Mouse (Mus musculus): ENCODE data around the gene Zdhhc18.

The Zdhhc18 gene

DNA sequence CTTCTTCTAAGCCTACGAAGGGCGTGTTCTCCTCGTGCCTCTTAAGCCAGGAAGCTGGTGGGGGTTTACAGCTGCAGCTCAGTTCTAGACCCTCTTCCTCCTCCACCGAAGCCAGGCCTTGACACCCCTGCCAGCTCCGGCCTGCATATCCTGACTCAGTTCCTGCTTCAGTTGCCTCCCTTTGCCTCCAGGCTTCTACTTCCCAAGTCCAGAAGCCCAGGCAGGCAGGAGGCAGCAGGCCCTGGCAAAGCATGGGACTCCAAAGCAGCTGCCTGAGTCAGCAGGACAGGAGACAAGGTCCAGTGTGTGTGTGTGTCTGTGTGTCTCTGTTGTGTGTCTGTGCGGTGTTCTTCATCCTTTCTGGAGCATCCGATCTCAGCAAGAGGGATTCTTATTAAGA, 45.8 kb downstream of the Zdhhc18 start:
- DNase-seq (ENCODE audit: low read depth) = no peak

DNA sequence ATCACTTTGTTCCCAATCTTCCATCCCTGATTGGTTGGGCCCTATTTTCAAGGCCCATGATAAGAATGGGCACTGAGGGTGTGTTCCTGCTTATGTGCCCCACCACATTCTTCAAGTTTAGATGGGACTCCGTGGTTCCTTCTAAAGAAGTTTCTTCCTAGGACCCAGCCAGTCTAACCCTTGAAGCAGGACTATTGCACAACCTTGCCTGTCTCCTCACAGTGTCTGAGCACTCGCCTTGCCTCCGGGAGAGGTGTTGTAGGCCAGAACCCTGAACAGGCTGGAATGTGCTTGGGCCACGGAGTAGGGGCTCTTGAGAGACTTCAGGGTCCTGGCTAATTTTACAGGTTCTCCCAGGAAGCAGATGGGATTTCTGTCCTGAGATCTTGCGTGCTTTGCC, 46.9 kb downstream of the Zdhhc18 start:
- DNase-seq (ENCODE audit: low read depth) = no peak

DNA sequence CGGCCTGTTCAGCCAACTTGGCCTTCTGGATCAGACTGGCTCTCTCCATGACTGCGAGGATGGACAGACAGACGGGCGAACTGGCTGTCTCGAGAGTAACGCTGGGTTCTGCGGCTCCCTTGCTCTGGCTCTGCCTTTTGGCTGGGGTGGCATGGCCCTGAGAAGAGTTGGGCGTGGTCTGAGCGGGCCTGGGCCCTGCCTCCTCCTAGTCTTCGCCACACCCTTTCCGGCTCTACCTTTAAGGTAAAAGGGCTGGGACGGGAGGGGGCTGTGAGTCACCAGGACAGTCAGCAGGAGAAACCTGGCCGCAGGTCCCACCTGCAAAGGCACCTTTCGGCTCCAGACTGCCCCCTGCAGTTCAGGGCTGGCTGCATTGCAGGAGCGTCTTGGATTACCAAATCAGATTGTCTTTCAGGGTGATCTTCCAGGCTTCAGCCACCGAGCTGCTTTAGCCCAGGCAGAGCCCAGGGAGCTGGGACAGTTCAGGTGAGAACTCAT, 48.2 kb downstream of the Zdhhc18 start, which contains the start of gene Sfn:
Gene Sfn (minus strand): TSS at position 448 of the 498 bp plus-strand sequence.
- DNase-seq (ENCODE audit: low read depth) = no peak

DNA sequence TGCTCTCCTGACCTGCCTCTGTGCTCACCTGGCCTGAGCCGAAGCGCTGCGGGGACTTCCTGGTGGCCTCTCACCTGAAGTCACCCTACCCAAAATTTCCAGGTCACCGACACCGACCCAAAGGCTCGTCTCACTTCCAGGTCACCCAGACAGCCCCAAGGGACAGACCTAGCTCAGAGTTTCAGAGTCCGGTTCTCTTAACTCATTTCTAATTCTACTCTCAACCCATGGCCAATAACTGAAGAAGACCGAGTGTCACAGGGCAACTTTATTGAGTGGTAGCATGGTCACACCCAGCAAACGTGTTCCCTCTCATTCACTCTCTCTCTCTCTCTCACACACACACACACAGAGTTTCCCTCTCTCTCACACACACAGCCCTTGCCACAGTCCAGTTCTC, 49.6 kb downstream of the Zdhhc18 start:
- no peak for DNase-seq (ENCODE audit: low read depth)

DNA sequence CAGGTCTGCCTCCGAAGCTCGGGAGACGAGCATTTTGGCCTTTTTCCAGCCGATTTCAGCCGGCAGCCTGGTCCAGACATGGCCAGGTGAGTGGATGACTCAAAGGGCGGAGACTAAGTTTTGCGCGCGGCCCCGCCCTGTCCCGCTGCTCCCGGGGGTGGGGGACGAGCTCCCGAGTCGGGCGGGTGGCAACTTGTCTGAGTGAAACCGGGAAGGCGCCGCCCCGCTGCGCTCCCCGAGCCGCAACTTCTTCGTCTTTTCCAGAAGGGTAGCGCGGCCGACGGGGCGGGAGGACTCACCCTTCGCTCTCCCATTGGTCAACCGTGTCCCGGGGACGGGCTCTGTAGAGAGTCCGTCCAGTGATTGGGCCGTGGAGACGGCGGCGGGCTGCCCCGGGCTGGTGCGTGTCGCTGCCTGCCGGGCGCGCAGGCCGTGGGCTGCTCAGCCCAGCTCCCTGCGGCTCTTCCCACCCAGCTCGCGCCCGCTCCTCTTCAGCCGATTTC, 50.3 kb downstream of the Zdhhc18 start:
- peak; percentile 88 for DNase-seq (ENCODE audit: low read depth)

DNA sequence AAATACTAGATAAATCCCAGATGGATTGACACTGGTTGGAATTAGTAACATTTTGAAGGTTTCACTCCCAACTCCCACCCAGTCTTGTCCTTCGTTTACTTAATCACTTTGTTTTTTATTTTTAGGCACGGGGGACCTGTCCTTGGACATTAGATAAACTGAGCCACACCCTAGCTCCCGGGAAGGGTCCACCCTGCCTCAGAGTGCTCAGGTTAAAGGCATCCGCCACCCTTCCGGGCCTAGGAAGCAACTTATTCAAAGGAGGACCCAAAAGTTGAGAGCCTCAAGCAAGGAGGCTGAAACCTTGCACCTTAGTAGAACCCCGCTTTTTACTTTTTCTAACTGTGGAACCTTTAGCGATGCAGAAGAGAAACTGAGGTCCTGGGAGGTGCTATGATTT, 50.8 kb downstream of the Zdhhc18 start:
- no peak for DNase-seq (ENCODE audit: low read depth)

DNA sequence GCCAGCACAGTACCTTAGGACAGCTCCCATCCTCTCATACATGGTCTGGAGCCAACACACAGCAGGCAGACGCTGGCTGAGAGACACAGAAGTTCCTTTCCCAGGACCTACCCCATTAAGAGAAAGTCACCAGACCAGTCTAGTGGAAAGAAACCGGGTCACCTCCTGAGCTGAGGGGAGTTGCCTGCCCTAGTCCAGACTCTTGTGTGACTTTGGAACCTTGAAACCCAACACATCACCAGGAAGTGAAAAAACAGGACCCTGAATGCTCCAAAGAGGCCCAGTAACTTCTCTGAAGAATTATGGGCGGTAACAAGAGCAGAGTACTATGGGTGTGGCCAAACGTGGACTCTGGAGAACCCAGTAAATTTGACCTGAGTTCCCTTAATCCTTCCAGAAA, 51.3 kb downstream of the Zdhhc18 start:
- DNase-seq (ENCODE audit: low read depth) = peak; percentile 32

DNA sequence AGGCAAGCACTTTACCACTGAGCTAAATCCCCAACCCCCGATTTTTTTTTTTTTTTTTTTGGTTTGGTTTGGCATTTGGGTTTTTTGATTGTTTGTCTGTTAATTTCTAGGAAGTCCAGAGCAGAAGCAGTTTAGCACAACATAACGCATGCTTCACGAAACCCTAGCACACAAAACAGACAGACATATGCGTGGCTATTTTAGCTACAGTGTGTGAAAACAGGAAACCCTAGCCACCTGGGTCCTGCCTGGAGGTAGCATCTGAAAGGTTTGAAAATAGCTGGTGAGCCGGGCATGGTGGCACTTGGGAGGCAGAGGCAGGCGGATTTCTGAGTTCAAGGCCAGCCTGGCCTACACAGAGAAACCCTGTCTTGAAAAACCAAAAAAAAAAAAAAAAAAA, 53.9 kb downstream of the Zdhhc18 start:
- DNase-seq (ENCODE audit: low read depth) = no peak

DNA sequence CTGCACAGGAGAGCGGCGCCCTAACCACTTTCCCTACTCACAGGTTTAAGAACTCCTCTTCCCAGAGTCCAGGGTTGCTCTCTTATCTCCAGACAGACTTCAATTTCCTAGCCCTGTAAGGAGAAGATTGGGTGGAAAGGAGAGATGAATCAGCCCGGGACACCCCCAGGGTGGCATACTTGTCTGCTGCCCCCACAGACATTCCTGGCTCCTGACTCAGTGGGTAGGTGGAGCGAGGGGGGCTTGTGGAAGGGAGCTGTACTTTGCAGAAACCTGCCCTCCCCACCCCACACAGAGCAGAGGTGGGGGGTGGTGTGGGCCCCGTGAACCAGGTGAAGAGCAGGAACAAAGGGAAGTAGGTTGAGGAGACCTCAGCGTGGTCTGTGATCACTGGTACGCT, 54.4 kb downstream of the Zdhhc18 start:
- DNase-seq (ENCODE audit: low read depth) = no peak

DNA sequence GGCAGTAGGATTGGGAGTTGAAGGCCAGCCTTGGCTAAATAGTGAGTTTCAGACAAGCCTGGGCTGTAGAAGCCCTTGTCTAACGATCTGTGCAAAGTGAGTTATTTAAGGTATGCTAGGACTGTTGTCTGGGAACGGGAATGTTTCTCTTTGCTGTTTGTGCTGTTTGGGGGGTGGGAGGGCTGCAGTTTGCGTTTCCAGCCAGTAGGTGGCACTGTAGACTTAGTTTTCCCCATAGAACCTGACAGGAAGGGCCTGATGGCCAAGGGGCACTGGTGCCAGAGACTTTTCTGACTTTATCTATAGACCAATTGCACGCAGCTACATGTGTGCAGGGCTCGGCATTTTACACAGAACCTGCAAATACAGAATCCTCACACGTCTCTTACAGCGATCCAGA, 57.4 kb downstream of the Zdhhc18 start:
- DNase-seq (ENCODE audit: low read depth) = peak; percentile 78

DNA sequence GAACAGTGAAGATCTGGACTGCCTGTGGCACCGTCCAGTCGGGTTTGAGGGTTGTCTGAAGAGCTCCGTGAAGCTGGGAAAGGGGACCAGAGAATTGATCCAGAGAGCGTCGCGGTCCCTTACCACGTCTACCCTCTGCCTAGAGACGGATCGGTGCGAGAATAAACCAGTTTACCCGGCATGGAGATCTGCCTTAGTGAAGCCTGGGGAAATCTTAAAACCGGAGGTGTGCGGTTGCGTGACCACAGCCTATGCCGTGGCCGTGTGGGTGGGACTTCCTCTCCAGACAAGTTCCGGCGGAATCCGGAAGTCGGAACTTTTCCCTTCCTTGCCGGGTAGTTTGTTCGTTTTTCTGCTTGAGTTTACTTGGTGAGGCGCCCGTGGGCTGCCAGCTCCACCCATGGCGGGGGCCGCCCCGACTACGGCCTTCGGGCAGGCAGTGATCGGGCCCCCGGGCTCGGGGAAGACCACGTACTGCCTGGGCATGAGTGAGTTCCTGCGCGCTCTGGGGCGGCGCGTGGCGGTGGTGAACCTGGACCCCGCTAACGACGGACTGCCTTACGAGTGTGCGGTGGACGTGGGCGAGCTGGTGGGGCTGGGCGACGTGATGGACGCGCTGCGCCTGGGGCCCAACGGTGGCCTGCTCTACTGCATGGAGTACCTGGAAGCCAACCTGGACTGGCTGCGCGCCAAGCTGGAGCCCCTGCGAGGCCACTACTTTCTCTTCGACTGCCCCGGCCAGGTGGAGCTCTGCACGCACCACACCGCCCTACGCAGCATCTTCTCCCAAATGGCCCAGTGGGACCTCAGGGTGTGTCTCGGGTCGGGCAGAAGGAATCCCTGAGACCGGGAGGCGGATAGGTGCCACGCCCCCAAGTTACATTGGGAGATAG, 65.6 kb downstream of the Zdhhc18 start, which contains the start of gene Gpn2:
Gene Gpn2 (plus strand): TSS at position 304 of the 893 bp plus-strand sequence.
- peak; percentile 91 for DNase-seq (ENCODE audit: low read depth)

DNA sequence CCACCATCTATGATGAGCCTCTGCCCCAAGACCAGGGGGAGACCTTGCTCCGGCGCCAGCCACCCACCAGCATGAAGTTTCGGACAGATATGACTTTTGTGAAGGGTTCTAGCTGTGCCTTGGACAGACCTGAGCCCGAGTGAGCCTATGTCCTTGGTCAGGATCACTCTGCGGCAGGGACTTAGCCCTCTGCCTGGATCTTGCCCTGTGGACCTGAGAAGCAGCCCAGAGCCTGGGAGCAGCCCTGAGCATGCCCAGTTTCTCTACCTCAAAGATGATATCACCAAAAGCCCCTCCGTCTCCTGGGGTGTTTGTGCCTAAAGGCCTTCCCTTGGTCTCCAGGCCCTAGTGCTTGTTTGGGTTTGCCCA, 66.3 kb downstream of the Zdhhc18 start:
- DNase-seq (ENCODE audit: low read depth) = no peak

DNA sequence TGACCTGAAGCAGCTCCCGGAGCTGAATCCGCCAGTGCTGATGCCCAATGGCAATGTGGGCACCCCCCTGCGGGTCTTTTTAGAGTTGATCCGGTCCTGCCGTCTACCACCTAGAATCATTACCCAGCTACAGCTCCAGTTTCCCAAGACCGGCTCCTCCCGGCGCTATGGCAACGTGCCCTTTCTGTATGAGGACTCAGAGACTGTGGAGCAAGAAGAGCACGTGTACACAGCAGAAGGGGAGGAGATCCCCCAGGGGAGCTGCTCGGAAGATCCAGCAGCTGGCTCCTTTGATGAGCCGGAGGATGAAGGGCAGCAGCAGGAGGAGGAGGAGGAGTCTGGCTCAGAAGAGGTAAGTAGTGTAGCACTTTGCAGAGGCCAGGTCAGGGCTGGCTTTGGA, 72.0 kb downstream of the Zdhhc18 start:
- DNase-seq (ENCODE audit: low read depth) = no peak

DNA sequence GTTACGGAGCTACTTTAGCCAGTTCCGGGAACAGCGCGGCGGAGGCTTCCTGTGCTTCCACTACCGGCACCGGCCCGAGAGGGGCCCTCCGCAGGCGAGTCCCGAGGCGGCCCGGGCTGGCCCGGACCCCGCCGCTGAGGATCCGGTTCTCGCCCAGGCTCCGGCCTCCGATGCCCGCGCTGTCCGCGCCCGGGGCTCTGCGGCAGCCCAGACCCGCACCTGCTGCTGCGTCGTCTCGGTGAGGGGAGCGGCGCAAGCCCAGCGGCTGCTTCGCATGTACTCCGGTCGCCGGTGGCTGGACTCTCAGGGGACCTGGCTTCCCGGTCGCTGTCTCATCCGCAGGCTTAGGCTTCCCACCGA, 75.1 kb downstream of the Zdhhc18 start:
- DNase-seq (ENCODE audit: low read depth) = no peak

DNA sequence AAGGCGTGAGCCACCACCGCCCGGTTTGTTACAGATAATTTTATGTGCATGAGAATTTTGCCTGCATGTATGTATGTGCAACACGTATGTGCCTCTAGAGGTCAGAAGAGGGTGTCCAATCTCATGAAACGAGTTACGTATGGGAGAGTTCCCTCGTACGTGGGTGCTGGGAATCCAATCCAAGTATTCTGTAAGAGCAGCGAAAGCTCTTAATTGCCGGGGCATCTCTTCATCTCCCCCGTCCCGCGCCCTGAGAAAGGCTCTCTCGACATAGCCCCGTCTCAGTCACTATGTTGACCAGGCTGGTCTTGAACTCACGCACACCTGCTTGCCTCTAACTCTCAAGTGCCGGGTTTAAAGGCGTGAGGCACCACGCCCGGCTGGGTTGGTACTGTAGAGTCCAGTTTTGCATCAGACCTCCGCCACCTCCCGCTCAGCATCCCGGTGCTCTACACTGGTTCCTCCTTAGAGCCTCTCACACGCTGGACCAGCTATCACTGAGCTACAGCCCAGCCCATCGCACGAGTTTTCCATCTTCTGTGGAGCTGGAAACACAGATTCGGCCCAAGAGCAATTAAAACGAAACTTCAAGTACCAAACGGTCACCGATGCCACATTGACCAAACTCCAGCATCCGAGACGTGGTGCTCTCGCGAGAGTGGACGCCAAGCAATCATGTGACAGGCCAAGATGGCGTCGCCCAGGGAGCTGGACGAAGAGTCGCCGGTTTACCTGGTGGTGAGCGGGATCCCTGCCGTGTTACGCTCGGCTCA, 75.7 kb downstream of the Zdhhc18 start, which contains the start of gene Gpatch3:
Gene Gpatch3 (plus strand): TSS at position 676 of the 773 bp plus-strand sequence.
- peak; percentile 94 for DNase-seq (ENCODE audit: low read depth)

DNA sequence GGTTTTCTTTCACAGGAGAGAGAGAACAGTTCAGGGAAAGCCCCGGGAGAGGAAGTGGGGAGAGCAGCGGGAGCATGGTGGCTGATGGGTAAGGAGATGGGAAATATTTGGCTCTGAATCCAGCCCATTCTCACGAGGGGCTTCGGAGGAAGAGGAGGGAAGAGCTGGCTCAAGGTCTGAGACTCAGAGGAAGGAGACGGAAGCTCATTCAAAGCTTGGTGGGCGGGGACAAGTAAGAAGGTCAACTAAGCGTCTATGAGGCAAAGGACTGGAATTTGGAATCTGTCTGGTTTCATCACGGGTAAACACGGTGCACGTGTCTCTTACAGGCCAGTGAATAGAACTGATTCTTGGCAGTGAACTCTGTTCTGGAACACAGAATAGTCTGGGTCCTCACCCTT, 79.9 kb downstream of the Zdhhc18 start:
- DNase-seq (ENCODE audit: low read depth) = peak; percentile 29

DNA sequence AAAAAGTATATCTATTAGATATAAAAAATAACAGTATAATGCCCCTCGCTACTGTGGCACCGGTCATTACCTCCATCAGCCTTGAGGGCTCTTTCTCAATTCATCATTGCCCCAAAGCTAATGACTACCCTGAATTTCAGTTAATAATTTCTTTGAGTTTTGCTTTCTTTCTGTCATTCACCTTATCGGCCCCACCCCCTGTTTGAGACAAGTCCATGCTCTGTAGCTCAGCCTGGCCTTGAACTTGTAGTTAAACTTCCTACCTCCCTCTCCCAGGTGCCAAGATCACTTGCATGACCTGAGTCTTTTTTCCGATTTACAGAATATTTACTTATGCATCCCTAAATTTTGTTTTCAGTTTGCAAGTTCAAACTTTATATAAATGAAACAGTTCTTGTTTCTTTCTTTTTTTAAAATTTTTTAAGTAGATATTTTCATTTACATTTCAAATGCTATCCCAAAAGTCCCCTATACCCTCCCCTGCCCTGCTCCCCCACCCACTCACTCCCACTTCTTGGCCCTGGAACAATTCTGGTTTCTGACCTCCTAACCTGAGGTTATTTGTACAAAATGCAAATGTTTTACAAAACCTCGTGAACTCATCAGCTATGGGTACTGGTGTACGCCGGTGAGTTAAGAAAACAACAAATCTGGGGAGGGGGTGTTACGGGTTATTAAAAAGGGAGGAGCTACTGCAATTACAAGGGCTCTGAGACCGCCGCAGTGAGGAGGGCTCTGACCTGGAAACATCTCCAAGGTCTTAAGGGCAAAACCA, 80.5 kb downstream of the Zdhhc18 start:
- DNase-seq (ENCODE audit: low read depth) = no peak

DNA sequence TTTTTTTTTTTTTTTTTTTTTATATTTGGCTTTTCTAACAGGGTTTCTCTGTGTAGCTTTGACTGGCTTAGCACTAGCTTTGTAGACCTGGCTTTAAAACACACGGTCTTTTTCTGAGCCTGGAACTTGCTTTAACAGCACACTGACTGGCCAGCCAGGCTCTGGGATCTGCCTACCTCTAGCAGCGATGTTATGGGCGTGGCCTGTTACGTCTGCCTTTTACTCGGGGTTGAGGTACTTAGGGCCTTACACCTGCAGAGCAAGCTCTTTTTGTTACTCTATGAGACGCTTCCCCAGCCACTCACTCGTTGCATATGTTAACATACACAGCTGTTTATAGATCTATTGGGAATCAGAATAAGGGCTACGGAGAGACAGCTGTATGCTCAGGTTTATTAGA, 82.7 kb downstream of the Zdhhc18 start:
- no peak for DNase-seq (ENCODE audit: low read depth)

DNA sequence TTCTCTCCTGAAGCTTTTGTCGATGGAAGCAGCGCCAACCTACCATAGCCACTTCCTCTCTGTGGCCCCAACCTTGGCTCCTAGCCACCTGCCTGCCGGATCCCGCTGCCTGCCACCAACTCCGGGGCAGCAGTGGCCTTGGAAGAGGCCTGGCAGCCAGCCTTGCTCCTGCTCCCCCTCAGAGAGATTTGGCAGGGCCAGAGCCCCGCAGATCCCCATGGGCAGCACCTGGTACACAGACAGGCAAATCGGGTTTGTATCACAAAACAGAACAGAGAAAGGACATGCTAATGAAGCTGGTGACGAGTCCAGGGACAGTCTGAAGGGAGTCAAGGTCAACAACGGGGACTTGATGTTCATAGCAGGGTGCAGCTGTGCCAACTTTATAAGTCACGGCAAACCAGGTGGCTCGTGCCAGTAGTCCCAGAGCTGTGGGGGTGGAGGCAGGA, 86.8 kb downstream of the Zdhhc18 start:
- peak; percentile 91 for DNase-seq (ENCODE audit: low read depth)

DNA sequence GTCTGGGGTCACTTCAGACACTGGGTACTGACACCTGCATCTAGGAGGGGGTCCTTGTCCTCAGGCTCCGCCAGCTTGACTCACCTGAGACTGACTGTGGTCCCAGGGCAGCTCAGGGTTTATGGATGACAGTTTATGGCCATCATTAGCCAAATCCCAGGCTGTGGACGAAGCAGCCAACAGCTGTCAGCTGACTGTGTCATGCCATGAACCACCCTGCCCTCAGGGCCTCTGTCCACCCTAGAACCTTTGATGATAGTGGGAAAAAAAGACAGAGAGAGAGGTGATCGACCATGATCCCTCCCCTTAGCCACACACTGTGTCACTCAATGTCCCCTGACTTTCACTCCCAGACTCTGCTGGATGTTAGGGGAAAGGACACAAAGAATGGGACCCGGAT, 88.3 kb downstream of the Zdhhc18 start:
- no peak for DNase-seq (ENCODE audit: low read depth)

DNA sequence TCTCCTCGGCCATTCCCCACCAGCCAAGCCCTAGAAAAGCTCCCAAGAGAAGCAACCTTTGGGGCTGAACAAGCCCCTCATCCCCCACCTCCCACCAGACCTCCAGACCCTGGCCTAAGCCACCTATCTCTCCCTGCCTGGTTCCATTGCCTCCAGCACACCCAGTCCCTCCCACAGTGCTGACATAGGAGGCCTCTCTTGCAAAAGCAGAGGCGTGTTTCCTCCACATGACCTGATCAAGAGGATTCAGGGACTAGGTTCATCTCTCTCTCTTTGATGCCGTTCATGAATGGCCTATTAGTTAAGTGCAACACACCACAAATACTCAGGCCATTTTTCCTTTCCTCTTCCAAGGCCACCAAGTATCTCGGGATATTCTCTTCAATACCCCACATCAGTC, 90.1 kb downstream of the Zdhhc18 start:
- peak; percentile 30 for DNase-seq (ENCODE audit: low read depth)
